Mouse (Mus musculus): ENCODE results near the gene Tyk2. TPM values are rescaled to one million over a fixed set of nuclear protein-coding genes. Genes with fewer than 3 reads are reported as not detected.

Gene Tyk2
- 2.0 TPM for polyA plus RNA-seq (2014; fragmentation: Illumina TruSeq; extraction: RNeasy Lipid Tissue Mini Kit (QIAGEN cat#74804); ENCODE audit: low read depth, low replicate concordance)

DNA sequence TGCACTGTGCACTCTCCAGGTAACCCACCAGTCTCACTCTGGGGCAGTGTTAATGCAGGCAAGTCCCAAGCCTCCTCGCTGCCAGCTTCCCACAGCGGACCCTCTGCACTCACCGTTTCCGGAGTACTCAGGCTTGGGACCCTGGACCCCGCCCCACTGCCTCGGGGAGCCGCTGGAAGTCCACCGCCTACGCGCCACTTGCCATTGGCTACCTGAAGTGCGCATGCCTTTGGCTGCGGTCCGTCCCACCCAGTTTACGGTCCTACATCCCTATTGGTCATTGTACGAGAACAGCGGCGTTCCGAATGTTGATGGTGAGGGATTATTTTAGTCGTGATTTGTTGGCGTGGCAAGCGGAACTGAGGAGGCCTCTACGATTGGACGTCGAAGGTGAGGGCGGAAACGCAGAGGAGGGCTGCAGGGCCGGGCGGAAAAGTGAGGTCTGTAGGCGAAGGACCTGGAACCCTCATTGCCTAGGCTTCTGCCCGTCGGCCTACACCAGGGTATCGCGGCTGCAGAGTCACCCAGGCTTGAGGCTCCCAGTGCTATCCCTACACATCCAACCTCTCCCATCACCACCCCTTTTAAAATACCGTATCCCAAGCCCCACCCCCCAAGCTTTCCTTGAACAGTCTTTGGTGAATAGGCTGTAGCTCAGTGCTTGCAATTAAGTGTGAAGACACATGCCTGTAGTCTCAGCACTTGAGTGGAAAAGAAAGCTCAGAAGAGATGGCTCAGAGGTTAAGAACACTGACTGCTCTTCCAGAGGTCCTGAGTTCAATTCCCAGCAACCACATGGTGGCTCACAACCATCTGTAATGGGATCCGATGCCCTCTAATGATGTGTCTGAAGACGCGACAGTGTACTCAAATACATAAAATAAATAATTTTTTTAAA is at the start of gene Tyk2:
TSS of gene Tyk2 (minus strand) at position 185 of the 898 bp plus-strand sequence.

DNA sequence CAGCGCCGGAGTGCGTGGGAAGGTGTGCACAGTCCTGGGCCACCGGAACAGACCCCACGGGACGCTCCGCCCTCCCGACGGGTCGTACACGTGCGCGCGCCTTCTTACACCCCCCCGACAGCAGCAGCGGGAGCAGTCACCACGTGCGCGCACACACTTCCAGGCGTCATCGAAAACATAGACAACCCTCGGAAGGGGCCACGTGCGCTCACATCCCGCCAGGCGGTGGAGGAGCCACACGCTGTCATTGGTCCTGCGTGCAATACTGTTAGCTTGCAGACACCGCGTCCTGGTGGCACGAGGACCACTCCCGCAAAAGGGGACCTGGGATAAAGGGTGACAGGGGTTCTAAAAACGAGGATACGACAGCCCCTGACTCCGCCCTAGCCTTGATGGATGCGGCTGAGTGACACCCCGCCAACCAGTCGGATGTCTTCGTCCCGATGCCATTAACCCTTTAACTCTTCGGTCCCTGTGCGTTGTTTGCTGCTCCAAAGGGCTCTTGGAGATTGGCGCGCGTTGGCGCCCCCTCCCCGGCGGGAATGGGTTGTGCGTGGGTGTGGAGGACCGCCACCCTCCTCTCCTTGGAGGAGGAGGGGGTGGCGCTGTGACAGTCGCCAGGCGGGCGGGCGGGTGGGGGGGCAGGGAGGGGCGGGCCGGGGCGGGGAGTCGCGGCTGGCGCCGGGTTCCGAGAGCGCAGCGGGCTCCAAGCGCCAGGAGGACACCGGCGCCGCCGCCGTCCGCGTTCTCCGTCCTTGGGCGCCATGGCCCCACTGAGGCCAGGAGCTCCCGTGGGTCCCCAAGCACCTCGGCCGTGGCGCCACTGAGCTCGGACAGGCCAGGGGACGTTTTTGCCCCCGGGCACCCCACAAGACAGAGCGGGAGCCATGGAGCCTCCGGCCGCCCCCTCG is 34.3 kb upstream of the Tyk2 start, which contains the start of gene Pde4a:
TSS of gene Pde4a (plus strand) at position 674 of the 911 bp plus-strand sequence.

DNA sequence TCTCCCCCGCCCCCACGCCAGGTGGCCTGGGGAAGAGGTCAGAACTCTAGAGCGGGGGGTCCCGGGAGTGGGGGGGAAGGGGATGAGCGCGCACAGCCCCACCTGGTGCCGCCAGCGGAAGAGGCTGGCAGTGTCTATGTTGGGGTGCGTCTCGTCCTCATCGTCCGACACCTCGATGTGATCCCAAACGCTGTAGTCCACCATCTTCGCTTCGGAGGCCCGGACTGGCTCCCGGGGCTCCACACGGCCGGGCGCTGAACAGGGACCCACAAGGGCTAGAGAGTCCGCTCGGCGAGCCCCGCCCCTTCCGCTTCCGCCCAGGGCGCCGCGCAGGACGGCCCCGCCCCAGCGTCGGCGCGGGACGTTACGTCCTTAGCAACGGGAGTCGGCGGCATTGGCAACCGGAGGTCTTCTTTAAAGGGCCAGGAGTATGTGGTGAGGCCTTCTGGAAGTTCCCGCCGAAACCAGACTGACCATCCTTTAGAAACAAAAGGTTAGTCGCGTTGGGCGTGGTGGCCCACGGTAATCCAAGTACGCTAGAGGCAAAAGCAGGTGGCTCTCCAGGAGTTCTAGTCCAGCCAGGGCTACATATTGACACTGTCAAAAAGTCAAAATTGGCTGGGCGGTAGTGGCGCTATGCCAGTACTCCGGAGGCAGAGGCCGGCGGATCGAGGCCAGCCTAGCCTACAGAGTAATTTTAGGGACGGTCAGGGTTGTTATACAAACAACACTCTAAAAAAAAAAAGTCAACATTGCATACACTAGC is 18.8 kb upstream of the Tyk2 start, which contains the start of gene Cdc37:
TSS of gene Cdc37 (minus strand) at position 329 of the 766 bp plus-strand sequence.

DNA sequence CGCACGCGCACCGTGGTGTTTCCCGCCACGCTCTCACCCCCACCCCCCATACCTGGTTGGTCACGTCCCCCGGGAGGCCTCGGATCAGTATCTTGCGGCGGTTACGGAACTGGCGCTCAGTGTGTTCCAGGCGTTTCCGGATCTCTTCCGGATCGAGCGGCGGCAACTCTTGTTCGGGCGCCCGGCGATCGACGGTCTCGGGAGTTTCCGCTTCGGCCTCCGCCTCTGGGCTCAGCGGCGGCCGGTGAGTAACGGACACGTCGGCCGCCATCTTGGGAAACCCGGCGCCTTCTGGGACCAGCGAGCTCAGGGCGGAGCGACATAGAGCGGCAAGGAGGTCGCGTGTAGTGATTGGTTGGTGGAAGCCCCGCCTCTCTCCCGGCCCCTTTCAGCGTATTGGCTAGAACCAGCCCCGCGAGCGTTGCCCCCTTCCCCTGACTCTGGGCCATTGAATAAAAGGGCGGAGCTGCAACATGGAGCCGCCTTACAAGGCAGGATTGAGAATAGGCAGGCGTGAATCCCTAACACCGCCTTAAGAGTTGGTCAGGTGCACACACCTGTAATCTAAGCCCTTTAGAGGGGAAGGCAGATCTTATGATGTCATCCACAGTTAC is 39.2 kb downstream of the Tyk2 start, which contains the start of the genes Gm38431 and Raver1:
TSS of gene Gm38431 (minus strand) at position 291 of the 614 bp plus-strand sequence.
TSS of gene Raver1 (minus strand) at position 302 of the 614 bp plus-strand sequence.

DNA sequence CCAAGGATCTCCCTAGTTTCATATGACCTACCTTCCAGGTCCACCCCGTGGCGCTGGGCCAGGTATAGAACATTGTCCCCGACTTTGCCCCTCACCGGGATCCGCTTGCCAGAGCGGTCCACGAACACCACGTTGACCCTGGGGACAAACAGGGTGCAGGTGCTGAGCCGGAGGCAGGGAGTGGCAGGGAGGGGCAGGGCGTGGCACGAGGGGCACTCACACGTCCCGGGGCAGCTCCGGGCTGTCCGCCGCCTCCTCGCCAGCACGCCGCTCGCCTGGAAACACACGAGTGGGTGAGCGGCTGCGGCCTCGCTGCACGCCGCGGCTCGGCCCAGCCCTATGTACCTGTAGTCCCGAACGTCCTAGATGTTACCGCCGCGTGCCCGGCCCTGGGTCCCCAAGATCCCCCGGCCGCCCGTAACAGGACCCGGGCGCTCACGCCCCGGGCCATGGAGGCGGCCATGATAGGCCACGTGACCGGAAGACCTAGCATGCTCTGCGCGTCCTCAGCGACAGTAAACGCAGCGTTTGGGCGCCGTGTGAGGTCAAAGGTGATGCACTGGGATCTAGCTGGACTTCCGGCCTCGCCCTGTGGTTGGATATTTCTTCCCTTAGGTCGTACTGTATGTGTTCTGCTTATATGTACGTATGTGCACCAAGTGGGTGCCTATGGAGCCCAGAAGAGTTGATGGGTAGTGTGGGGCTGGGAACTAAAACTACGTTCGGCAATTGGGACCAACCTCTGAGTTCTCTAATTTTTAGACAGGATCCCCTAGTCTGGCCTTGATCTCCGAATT is 57.8 kb downstream of the Tyk2 start, which contains the start of the genes Gm49373 and Fdx1l:
TSS of gene Gm49373 (minus strand) at position 53 of the 797 bp plus-strand sequence.
TSS of gene Fdx1l (minus strand) at position 571 of the 797 bp plus-strand sequence.

DNA sequence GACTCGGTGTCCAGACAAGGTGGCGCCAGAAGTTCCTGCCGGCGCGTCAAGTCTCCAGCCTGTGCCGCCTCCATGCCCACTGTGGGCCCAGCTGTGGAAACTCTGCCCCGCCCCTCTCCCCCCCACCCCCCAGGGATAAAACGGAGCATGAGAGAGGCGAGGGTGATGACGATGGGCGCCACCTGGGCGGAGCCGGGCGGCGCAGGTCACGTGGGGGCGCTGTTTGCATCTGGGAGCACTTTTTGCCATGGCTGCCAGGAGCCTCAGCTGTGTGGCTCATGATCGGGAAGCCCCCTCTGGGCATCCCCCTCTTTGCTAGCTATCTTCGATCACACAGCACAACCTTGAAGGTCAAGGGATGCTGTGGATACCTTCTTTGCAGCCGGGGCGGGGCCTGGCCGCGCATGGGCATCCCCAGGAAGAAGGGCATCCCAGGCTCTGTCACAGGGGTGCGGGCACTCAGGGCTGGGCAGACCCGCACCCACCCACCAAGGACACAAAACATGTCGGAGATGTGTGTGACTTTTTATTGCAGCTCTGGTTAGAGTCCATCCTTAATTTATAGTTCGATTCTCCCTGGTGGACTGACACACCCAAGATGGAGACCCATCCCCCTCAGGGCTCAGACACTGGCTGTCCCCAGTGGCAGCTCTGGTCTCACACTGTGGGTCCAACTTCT is 63.9 kb downstream of the Tyk2 start, which contains the start of gene Zglp1:
TSS of gene Zglp1 (minus strand) at position 88 of the 679 bp plus-strand sequence.

Other genes with a start within 250 kb of the Tyk2 start
- gene Ppan, start 243.1 kb downstream of the Tyk2 start, polyA plus RNA-seq (2014; fragmentation: Illumina TruSeq; extraction: RNeasy Lipid Tissue Mini Kit (QIAGEN cat#74804); ENCODE audit: low read depth, low replicate concordance): not detected
- 22.3 TPM for gene Eif3g, start 232.6 kb downstream of the Tyk2 start, polyA plus RNA-seq (2014; fragmentation: Illumina TruSeq; extraction: RNeasy Lipid Tissue Mini Kit (QIAGEN cat#74804); ENCODE audit: low read depth, low replicate concordance)
- 2.7 TPM for gene Dnmt1, start 171.4 kb downstream of the Tyk2 start, polyA plus RNA-seq (2014; fragmentation: Illumina TruSeq; extraction: RNeasy Lipid Tissue Mini Kit (QIAGEN cat#74804); ENCODE audit: low read depth, low replicate concordance)
- gene S1pr2, start 154.5 kb downstream of the Tyk2 start, polyA plus RNA-seq (2014; fragmentation: Illumina TruSeq; extraction: RNeasy Lipid Tissue Mini Kit (QIAGEN cat#74804); ENCODE audit: low read depth, low replicate concordance): 0.24 TPM
- 0.40 TPM for gene Mrpl4, start 128.5 kb downstream of the Tyk2 start, polyA plus RNA-seq (2014; fragmentation: Illumina TruSeq; extraction: RNeasy Lipid Tissue Mini Kit (QIAGEN cat#74804); ENCODE audit: low read depth, low replicate concordance)
- 5.3 TPM for gene Icam1, start 115.3 kb downstream of the Tyk2 start, polyA plus RNA-seq (2014; fragmentation: Illumina TruSeq; extraction: RNeasy Lipid Tissue Mini Kit (QIAGEN cat#74804); ENCODE audit: low read depth, low replicate concordance)
- gene Icam4, start 101.9 kb downstream of the Tyk2 start, polyA plus RNA-seq (2014; fragmentation: Illumina TruSeq; extraction: RNeasy Lipid Tissue Mini Kit (QIAGEN cat#74804); ENCODE audit: low read depth, low replicate concordance): not detected
- gene Icam5, start 99.2 kb downstream of the Tyk2 start, polyA plus RNA-seq (2014; fragmentation: Illumina TruSeq; extraction: RNeasy Lipid Tissue Mini Kit (QIAGEN cat#74804); ENCODE audit: low read depth, low replicate concordance): not detected
- not detected for gene Zglp1, start 64.2 kb downstream of the Tyk2 start, polyA plus RNA-seq (2014; fragmentation: Illumina TruSeq; extraction: RNeasy Lipid Tissue Mini Kit (QIAGEN cat#74804); ENCODE audit: low read depth, low replicate concordance)
- not detected for gene Gm49373, start 58.1 kb downstream of the Tyk2 start, polyA plus RNA-seq (2014; fragmentation: Illumina TruSeq; extraction: RNeasy Lipid Tissue Mini Kit (QIAGEN cat#74804); ENCODE audit: low read depth, low replicate concordance)
- 0.69 TPM for gene Fdx1l, start 57.6 kb downstream of the Tyk2 start, polyA plus RNA-seq (2014; fragmentation: Illumina TruSeq; extraction: RNeasy Lipid Tissue Mini Kit (QIAGEN cat#74804); ENCODE audit: low read depth, low replicate concordance)
- 0.73 TPM for gene Gm38431, start 39.2 kb downstream of the Tyk2 start, polyA plus RNA-seq (2014; fragmentation: Illumina TruSeq; extraction: RNeasy Lipid Tissue Mini Kit (QIAGEN cat#74804); ENCODE audit: low read depth, low replicate concordance)
- gene Raver1, start 39.2 kb downstream of the Tyk2 start, polyA plus RNA-seq (2014; fragmentation: Illumina TruSeq; extraction: RNeasy Lipid Tissue Mini Kit (QIAGEN cat#74804); ENCODE audit: low read depth, low replicate concordance): 4.5 TPM
- gene Cdc37, start 18.7 kb upstream of the Tyk2 start, polyA plus RNA-seq (2014; fragmentation: Illumina TruSeq; extraction: RNeasy Lipid Tissue Mini Kit (QIAGEN cat#74804); ENCODE audit: low read depth, low replicate concordance): 9.0 TPM
- 0.93 TPM for gene Pde4a, start 34.5 kb upstream of the Tyk2 start, polyA plus RNA-seq (2014; fragmentation: Illumina TruSeq; extraction: RNeasy Lipid Tissue Mini Kit (QIAGEN cat#74804); ENCODE audit: low read depth, low replicate concordance)
- gene Keap1, start 108.1 kb upstream of the Tyk2 start, polyA plus RNA-seq (2014; fragmentation: Illumina TruSeq; extraction: RNeasy Lipid Tissue Mini Kit (QIAGEN cat#74804); ENCODE audit: low read depth, low replicate concordance): 7.0 TPM
- not detected for gene S1pr5, start 117.2 kb upstream of the Tyk2 start, polyA plus RNA-seq (2014; fragmentation: Illumina TruSeq; extraction: RNeasy Lipid Tissue Mini Kit (QIAGEN cat#74804); ENCODE audit: low read depth, low replicate concordance)
- 1.3 TPM for gene Atg4d, start 134.1 kb upstream of the Tyk2 start, polyA plus RNA-seq (2014; fragmentation: Illumina TruSeq; extraction: RNeasy Lipid Tissue Mini Kit (QIAGEN cat#74804); ENCODE audit: low read depth, low replicate concordance)
- gene Kri1, start 156.7 kb upstream of the Tyk2 start, polyA plus RNA-seq (2014; fragmentation: Illumina TruSeq; extraction: RNeasy Lipid Tissue Mini Kit (QIAGEN cat#74804); ENCODE audit: low read depth, low replicate concordance): 3.3 TPM
- gene Cdkn2d, start 160.2 kb upstream of the Tyk2 start, polyA plus RNA-seq (2014; fragmentation: Illumina TruSeq; extraction: RNeasy Lipid Tissue Mini Kit (QIAGEN cat#74804); ENCODE audit: low read depth, low replicate concordance): 3.2 TPM
- gene Ap1m2, start 181.1 kb upstream of the Tyk2 start, polyA plus RNA-seq (2014; fragmentation: Illumina TruSeq; extraction: RNeasy Lipid Tissue Mini Kit (QIAGEN cat#74804); ENCODE audit: low read depth, low replicate concordance): 3.4 TPM
- 13.9 TPM for gene Slc44a2, start 189.5 kb upstream of the Tyk2 start, polyA plus RNA-seq (2014; fragmentation: Illumina TruSeq; extraction: RNeasy Lipid Tissue Mini Kit (QIAGEN cat#74804); ENCODE audit: low read depth, low replicate concordance)
- gene Ilf3, start 236.6 kb upstream of the Tyk2 start, polyA plus RNA-seq (2014; fragmentation: Illumina TruSeq; extraction: RNeasy Lipid Tissue Mini Kit (QIAGEN cat#74804); ENCODE audit: low read depth, low replicate concordance): 12.2 TPM